Mouse (Mus musculus): ENCODE measurements around the gene Rgcc.

The Rgcc gene

DNA sequence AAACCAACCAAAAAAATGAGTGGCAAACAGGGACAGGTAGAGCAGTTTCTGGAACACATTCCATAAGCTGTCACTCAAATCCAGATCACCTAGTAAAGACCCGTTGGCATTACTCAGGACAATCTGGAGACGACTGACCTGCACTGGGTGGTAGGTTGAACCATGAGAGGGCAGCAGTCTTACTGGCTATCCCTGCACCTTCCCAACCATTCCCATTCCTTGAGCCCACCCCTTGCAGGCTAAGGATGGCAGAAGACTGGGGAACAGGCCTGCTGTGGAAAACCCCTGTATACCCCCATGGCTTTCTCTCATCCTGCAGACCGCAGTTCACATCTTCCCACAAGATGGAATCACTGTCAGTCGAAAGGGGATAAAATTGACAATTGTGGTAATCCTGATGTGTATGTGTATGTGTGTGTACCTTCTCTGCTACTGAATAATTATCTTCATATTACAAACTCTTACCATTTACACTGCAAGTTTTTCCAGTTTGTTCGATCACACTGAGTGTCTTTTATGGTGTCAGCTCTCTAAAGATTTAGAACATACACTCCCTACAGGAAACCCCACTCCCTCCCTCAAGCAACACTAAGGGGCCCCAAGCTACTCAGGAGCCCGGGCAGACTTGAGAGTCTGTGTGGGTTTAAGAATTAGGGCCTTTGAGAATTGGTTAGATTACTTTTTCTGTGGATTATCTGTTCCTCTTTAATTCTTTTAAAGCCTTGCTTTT, 59.6 kb downstream of the Rgcc start:
- DNase-seq (ENCODE audit: low spot score) = no peak

DNA sequence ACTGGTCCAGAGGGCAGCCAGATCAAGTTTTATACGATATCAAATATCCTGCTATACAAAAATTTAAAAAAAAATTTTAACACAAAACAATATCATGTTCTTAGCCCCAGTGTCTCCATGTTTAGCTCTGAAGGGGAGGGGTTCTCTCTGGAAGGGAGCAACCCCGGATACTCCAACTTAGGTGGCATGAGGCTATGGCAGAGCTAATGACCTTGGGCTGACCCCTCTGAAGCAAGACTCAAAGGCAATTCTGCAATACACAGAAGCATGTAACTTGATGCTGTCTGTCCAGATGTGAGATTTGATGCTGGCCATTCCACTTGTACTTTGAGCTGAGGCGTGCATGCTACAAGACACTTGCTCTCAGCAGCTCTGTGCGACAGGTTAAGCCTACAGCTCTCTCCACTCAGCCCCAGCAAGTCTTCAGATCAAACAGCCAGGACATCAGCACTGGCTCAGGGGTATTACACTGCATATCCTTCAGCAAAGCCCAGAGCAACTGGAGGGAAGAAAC, 60.3 kb downstream of the Rgcc start:
- DNase-seq (ENCODE audit: low spot score) = no peak

DNA sequence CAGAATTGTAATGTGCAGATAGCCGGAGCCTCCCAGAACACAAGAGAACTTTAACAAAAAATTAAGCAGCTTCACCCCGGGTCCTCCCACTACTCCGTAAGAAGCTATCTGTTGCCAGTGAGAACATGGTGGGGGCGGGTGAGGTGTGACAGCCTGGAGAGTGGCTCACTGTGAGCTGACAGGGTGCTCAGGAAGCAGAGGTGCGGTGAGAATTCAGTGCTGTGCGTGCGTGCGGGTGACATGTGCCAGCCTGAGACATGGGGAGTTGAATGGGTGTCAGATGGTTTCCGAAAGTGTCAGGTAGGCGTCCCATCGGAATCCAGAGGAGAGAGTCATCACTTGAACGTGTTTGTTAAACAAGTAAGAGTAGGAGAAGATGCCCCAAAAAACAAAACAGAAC, 62.0 kb downstream of the Rgcc start:
- DNase-seq (ENCODE audit: low spot score) = no peak
